Mouse (Mus musculus): Measurements from ENCODE around the gene Herc2. TPM values are rescaled to one million over a fixed set of nuclear protein-coding genes. Genes with fewer than 3 reads are reported as not detected.

Herc2 gene
- polyA plus RNA-seq, 1 experiment from 2014 or later = 19.9 TPM

DNA sequence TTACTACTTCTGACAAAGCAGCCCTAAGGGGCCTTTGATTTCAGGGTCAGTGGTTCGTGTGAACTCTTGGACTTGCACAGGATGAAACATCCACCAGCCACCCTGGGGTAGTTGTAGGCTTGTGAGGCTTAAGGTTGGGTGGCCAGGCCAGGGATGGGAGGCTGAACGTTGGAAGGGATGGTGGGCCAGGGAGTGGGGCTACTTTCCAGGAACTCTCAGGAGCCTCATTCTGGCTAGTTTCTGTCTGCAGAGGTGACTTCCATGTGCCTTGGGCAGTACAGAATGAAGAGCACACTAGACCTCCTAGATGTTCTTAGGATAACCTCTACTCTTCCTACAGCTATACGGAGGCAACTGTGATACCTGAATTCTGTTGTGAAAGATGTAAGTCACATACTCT lies 186.6 kb downstream of the Herc2 start:
- Histone ChIP-seq H3K27me3 (ENCODE audit: low read depth, poor library complexity, severe bottlenecking) (no peaks in the 10 kb centered on the region), H3K9me3 (replicated peaks) (no peaks in the 10 kb centered on the region), H3K27ac (replicated peaks) (peak overlapping the region; percentile 63), H3K4me3 (no peak overlapping the region), H3K4me1 (peaks cover 43% of the 10 kb centered on the region), H3K36me3 (peaks cover 25% of the 10 kb centered on the region)
- 61% methylated on average over 3 of the region's 3 CpGs for WGBS
- peak; percentile 27 for DNase-seq (ENCODE audit: low spot score)

DNA sequence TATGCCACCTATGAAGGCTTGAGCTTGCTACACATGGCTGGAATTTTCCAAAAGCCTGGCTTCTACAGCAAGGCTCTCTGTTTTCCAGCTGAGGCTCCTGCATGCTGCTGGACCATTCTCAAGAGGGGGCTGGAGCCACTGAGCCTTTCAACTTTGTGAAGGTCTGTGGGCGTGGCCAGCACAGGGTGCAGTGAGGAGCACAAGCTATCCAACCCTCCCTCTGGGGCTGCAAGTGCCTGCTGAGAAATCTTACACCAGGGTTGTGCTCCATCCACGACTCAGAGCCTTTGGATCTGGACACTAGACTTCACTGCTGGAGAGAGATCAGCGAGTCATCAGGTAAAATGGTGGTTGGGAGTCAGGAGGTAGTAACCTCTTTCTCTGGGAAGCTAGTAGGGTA lies 189.5 kb downstream of the Herc2 start, which contains the start of gene Oca2:
TSS of gene Oca2 (plus strand) at position 218 of the 400 bp plus-strand sequence.
- Histone ChIP-seq H3K9me3 (replicated peaks) (no peaks in the 10 kb centered on the region), H3K4me1 (peaks cover 46% of the 10 kb centered on the region), H3K27ac (replicated peaks) (peak within 1 kb of the TSS; percentile 42; the same call in 1 of the 2 replicates), H3K27me3 (ENCODE audit: low read depth, poor library complexity, severe bottlenecking) (no peaks in the 10 kb centered on the region), H3K4me3 (no peak within 1 kb of the TSS), H3K36me3 (no peaks in the 10 kb centered on the region)
- 46% methylated on average over 3 of the region's 3 CpGs for WGBS
- DNase-seq (ENCODE audit: low spot score) = no peak

DNA sequence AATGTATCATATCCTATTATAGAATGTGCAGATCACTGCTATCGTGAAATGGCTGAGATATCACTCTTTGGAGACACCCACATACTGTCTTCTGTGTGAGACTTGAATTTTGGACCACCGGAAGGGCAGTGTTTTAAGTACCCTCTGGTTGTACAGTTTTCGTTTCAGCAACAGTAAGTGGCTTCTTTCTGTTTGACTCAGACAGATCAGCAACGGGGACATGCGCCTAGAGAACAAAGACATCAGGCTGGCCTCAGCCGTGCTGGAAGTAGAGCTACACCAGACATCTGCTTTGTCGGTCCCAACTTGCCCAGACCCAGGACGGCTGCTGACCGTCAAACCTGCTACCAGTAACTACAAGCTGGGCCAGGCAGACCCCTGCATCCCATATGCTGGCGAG lies 204.6 kb downstream of the Herc2 start:
- H3K27ac ChIP-seq (replicated peaks) = no peak overlapping the region
- no peak for DNase-seq (ENCODE audit: low spot score)
- WGBS = 89% methylated on average over 10 of the region's 10 CpGs
- H3K4me1 ChIP-seq = no peaks in the 10 kb centered on the region
- no peaks in the 10 kb centered on the region for H3K36me3 ChIP-seq
- H3K27me3 ChIP-seq (ENCODE audit: low read depth, poor library complexity, severe bottlenecking) = no peaks in the 10 kb centered on the region
- H3K9me3 ChIP-seq (replicated peaks) = 0 out of 2 replicates have a peak, but pooled peaks cover 3% of the 10 kb centered on the region
- H3K4me3 ChIP-seq = no peak overlapping the region

DNA sequence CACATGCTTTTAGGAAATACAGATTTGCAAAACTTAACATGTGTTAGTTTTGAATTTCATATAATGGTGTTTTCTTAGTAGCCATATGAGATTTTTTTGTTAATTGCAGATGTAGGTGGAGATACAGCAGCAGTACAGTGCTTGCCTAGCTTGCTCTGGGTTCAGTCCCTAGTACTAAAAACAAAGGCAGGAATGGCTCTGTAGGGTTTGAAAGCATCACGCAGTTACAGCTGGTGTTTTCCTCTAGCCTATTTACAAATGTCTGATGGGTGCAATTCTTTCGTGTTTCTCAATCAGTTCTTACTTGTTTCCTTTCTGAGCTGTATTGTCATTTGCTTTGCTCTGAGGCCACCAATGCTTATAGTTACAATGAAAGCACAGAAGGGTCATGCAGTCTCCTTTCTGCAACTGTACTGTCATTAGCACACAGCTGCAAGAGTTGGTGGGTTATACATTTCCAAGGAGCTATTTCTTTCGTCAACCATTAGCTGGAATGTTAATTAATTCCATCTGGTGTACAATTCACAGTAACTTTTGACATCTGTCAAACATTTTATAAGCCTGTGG lies 208.0 kb downstream of the Herc2 start:
- Histone ChIP-seq H3K27ac (replicated peaks) (no peak overlapping the region), H3K4me3 (no peak overlapping the region), H3K4me1 (no peaks in the 10 kb centered on the region), H3K27me3 (ENCODE audit: low read depth, poor library complexity, severe bottlenecking) (no peaks in the 10 kb centered on the region), H3K9me3 (replicated peaks) (no peaks in the 10 kb centered on the region), H3K36me3 (no peaks in the 10 kb centered on the region)
- no peak for DNase-seq (ENCODE audit: low spot score)
- 80% methylated on average over 3 of the region's 3 CpGs for WGBS

DNA sequence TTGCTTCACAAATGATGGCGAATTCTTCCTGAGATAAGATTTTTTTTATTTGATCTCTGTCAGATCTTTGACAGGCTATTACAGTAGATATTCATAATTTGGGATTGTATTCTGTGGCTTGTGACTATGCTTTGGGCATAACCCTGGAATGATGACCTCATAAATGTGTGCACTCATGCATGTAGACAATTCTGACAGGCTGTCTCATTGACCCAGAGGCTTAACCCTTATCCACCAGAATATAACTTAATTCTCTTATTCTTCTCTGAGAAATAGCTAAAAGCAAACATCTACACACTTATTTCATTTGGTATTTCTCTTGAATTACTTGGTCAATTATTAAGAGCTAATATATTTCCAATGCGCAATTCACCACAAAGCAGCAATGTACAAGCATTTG lies 227.5 kb downstream of the Herc2 start:
- WGBS = 91% methylated on average over 2 of the region's 2 CpGs
- H3K4me1 ChIP-seq = no peaks in the 10 kb centered on the region
- no peak overlapping the region for H3K27ac ChIP-seq (replicated peaks)
- no peaks in the 10 kb centered on the region for H3K36me3 ChIP-seq
- DNase-seq (ENCODE audit: low spot score) = no peak
- no peaks in the 10 kb centered on the region for H3K27me3 ChIP-seq (ENCODE audit: low read depth, poor library complexity, severe bottlenecking)
- H3K9me3 ChIP-seq (replicated peaks) = no peaks in the 10 kb centered on the region
- H3K4me3 ChIP-seq = no peak overlapping the region

Other genes starting within 250 kb of the Herc2 start
- 79.2 and 83.5 TPM in 2 replicates for gene Cyfip1, start 208.5 kb upstream of the Herc2 start, polyA plus RNA-seq (2016; fragmentation: Nextera tagmentation; extraction: Ambion mirVana)
- 37.5 and 39.5 TPM in 2 replicates for gene Nipa2, start 87.7 kb upstream of the Herc2 start, polyA plus RNA-seq (2016; fragmentation: Nextera tagmentation; extraction: Ambion mirVana)
- gene Nipa1, start 30.2 kb upstream of the Herc2 start, polyA plus RNA-seq (2016; fragmentation: Nextera tagmentation; extraction: Ambion mirVana) = 8.9 and 10.4 TPM in 2 replicates
- gene Oca2, start 189.6 kb downstream of the Herc2 start, polyA plus RNA-seq (2016; fragmentation: Nextera tagmentation; extraction: Ambion mirVana) = 0.24 and 0.73 TPM in 2 replicates

All from midbrain, embryonic 10.5 days (tissue).